Mouse (Mus musculus): ENCODE data around the gene Zgrf1.

DNA sequence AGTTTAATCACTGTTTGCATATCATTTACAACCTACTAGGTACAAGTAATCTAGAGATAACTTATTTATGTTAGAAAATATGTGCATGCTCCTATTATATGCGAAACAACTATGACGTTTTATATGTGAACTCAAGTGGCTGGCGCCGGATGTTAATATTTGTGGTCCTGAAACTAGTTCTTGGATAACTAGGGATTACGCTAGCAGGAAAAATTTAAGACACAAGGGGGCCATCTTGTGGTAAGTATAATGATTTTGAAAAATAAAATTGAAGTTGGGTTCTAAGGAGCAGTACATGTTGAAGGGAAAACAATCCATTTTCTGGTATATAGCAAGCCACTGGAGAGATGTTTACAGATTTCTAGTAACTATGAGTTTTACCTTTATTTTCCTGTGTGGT, 1.4 kb downstream of the Zgrf1 start:
- no peak for TF ChIP-seq USF1 (IDR thresholded peaks at IDR 0.05; ENCODE audit: low read depth)
- no peak for TF ChIP-seq POLR2A (IDR thresholded peaks at IDR 0.05; ENCODE audit: insufficient read length, low read depth)
- no peak for TF ChIP-seq MAX (IDR thresholded peaks at IDR 0.05; ENCODE audit: low read depth)
- no peak for TF ChIP-seq E2F4 (IDR thresholded peaks at IDR 0.05; ENCODE audit: insufficient read depth)
- TF ChIP-seq REST (IDR thresholded peaks at IDR 0.05; ENCODE audit: insufficient read depth, insufficient read length): no peak
- TF ChIP-seq MYOD1 (IDR thresholded peaks at IDR 0.05; ENCODE audit: control insufficient read depth in 1 of 3, insufficient read length in 2 of 3, low read depth in 2 of 3): no peak
- no peak for TF ChIP-seq CEBPB (IDR thresholded peaks at IDR 0.05; ENCODE audit: insufficient read depth, poor library complexity, severe bottlenecking)

Measured in myocyte (in vitro differentiated cells).